ENCODE assay signal across 25 mouse cellular contexts in genomic region chr8:57242301-57242700, GRCm38 (mm10).
"Had no signal": no experiment of that assay in that cellular context is flagged by ENCODE, and none has a peak within 500 bp of the region (broad histone marks: within the 10 kb centered on the region; RNA-seq: fewer than 3 reads in every experiment).

No protein-coding gene starts in this region.

- H3K27ac ChIP-seq: gastrocnemius, adult 2 months; heart, embryonic 13.5 days; heart, embryonic 15.5 days; hindbrain, embryonic 10.5 days; hindbrain, embryonic 12.5 days; hindbrain, embryonic 14.5 days; intestine, embryonic 15.5 days; layer of hippocampus, adult 2 months; left cerebral cortex, adult 2 months; limb, embryonic 10.5 days; limb, embryonic 12.5 days; liver, embryonic 13.5 days; liver, embryonic 15.5 days had no signal

- H3K9me3 ChIP-seq: heart, embryonic 13.5 days; heart, embryonic 15.5 days; hindbrain, embryonic 10.5 days; hindbrain, embryonic 12.5 days; intestine, embryonic 15.5 days; limb, embryonic 10.5 days; limb, embryonic 12.5 days; liver, embryonic 13.5 days; liver, embryonic 15.5 days had no signal

- H3K36me3 ChIP-seq: heart, embryonic 13.5 days; heart, embryonic 15.5 days; hindbrain, embryonic 10.5 days; hindbrain, embryonic 12.5 days; intestine, embryonic 15.5 days; limb, embryonic 10.5 days; limb, embryonic 12.5 days; liver, embryonic 13.5 days; liver, embryonic 15.5 days had no signal

- H3K4me3 ChIP-seq: gastrocnemius, adult 2 months; heart, embryonic 13.5 days; heart, embryonic 15.5 days; hindbrain, embryonic 10.5 days; hindbrain, embryonic 12.5 days; intestine, embryonic 15.5 days; layer of hippocampus, adult 2 months; left cerebral cortex, adult 2 months; limb, embryonic 10.5 days; limb, embryonic 12.5 days; liver, embryonic 13.5 days; liver, embryonic 15.5 days had no signal

- H3K4me1 ChIP-seq: heart, embryonic 13.5 days; heart, embryonic 15.5 days; hindbrain, embryonic 10.5 days; hindbrain, embryonic 12.5 days; intestine, embryonic 15.5 days; liver, embryonic 13.5 days; liver, embryonic 15.5 days had no signal

- DNase-seq: gastrocnemius, adult 2 months; gastrocnemius, postnatal 10 days; gastrocnemius, postnatal 25 days; heart, adult 18-20 months; heart, postnatal 14 days; heart, postnatal 36 days; kidney, adult 18-20 months; kidney, adult 8-10 months; kidney, postnatal 10 days; kidney, postnatal 25 days; kidney, postnatal 4 days; liver; liver, embryonic 13.5 days; liver, postnatal 0 days had no signal

- H3K27me3 ChIP-seq: heart, embryonic 13.5 days; heart, embryonic 15.5 days; hindbrain, embryonic 12.5 days; intestine, embryonic 15.5 days; limb, embryonic 12.5 days; liver, embryonic 13.5 days; liver, embryonic 15.5 days had no signal
